Mouse (Mus musculus) heart, adult 8-10 months (tissue): ENCODE measurements around the gene Gm17689. TPM values are rescaled to one million over a fixed set of nuclear protein-coding genes. Genes with fewer than 3 reads are reported as not detected.

Source experiments
- DNase-seq: peaks from one replicate; pipeline ENCODE4 v3.0.0; 2022; ENCODE audit warnings: low spot score
- total RNA-seq, 4 experiments: library from RNA; stranded (reverse); gene quantifications; 2 replicates each; pipeline ENCODE4 v1.2.4; 2022

The Gm17689 gene
- total RNA-seq: not detected

DNA sequence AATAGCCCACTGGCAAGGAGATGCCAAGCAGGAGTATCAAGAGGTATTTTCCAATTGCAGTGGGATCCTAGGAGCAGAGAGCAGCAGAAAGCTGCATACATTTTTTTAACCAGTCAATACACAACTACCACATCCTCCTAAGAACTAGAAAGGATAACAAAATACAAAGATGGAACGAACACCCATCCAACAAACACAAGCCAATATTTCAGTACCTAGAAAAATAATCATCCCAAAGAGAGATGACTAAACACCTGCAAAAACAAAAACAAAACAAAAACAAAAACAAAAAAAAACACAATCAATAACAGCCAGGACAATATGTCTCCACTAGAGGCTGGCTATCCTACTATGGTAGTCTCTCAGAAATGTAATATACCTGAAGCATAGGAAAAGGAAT lies at the start of gene Gm17689:
TSS of gene Gm17689 (minus strand) at position 101 of the 400 bp plus-strand sequence.
- DNase-seq: no peak

DNA sequence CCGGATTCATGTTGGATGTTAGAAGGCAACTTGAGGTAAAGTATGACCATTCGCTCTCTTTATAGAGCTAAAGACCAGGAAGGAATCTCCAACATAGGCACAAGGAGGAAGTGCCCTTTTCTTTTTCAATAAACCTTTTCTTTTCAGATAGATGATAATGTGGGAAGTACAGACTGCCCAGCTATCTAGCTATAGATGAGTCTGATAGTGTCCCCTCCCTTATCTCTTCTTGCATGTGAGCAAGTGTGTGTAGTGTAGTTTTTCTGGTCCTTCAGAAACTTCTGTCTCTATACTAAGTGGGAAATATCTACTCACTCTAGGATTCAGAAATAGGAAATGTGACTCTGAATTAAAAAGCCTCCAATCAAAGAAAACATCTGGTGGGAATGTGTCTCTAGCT lies 40.6 kb downstream of the Gm17689 start, which contains the start of gene Gm5615:
TSS of gene Gm5615 (minus strand) at position 101 of the 400 bp plus-strand sequence.
- no peak for DNase-seq

Other genes with a start within 250 kb of the Gm17689 start
- not detected for gene Gm7257, start 150.8 kb downstream of the Gm17689 start, total RNA-seq
- gene Gm9513, start 107.0 kb downstream of the Gm17689 start, total RNA-seq: not detected
- not detected for gene Gm5615, start 40.7 kb downstream of the Gm17689 start, total RNA-seq
- not detected for gene A630095E13Rik, start 60.7 kb upstream of the Gm17689 start, total RNA-seq
- not detected for gene Acrv1, start 110.6 kb upstream of the Gm17689 start, total RNA-seq
- gene Chek1, start 144.4 kb upstream of the Gm17689 start, total RNA-seq: under 1 TPM; 0.19 to 0.86 (median 0.35) TPM
- gene Stt3a, start 185.0 kb upstream of the Gm17689 start, total RNA-seq: 10 to 100 TPM; 51.1 to 59.0 (median 56.2) TPM
- 10 to 100 TPM; 64.5 to 70.2 (median 69.7) TPM for gene Ei24, start 214.8 kb upstream of the Gm17689 start, total RNA-seq
- 1 to 10 TPM; 1.9 to 4.7 (median 2.2) TPM for gene Fez1, start 239.2 kb upstream of the Gm17689 start, total RNA-seq